Mouse (Mus musculus) neutrophil, adult 5-6 weeks (primary cell): Measurements from ENCODE around the gene Ccr1l1. TPM values are rescaled to one million over a fixed set of nuclear protein-coding genes. Genes with fewer than 3 reads are reported as not detected.

Source experiments
- ATAC-seq: fragments of 151-379, 151-347 bp; 2 replicates; pipeline ENCODE4 v1.8.0; 2017; ENCODE audit warnings: mild to moderate bottlenecking, moderate TSS enrichment; ENCODE audit not compliant: insufficient number of reproducible peaks, poor library complexity, low FRiP score, severe bottlenecking; ENCODE audit errors: extremely low read depth
- total RNA-seq: library from RNA; stranded (forward); fragments of 200-1000 nt; gene quantifications from 2 replicates; pipeline ENCODE4 v1.2.3, GENCODE M21; 2017

Gene Ccr1l1
- total RNA-seq, 1 experiment from 2014 or later: 1.2 TPM

DNA sequence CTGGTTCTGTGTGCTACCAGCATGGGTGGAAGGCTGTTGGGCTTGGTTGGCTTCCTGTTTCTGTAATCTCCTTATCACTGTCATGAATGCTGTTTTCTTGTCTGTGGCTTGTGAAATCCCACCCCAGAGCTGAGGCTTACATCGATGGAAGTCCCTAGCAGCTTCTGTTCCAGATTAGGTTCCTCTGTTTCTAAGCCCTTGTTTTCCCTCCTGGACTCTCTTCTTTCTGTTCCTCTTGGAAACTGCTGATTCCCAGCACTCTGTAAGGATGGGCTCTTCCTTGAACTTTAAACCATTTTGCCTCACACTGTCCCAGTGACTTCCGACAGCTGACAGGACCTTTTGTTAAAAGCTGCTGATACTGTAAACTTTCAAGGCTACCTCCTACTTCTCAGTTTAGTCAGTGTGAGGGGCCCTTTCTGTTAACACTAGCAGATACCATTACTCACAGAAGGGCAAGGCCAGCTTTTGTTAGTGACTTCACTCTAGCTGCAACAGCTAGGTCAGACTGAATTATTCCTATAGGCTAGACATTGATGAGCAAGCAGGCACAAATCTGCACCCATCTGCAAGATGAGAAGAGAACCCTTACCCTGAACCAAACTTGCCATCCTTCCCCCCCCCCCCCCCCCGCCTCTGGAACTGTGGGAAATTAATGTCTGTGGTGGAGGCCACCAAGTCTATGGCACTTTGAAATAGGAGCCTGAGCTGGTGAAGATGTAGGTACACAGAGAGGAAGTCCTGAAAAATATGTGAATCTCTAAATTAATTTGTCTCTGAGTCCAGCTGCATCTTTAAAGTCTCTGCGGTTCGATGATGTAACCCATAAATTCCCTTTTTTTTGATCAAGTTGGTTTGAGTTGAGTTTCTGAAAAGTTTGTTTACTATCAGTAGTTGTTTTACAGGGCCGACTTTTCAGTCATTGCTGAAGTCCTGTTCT is 46.2 kb downstream of the Ccr1l1 start:
- ATAC-seq: 0 out of 2 replicates have a peak, but pooled peaks have one; percentile 14

GRCm38 (mm10) chr9:123930926-123931325 is 47.3 kb downstream of the Ccr1l1 start:
- ATAC-seq: no peak

DNA sequence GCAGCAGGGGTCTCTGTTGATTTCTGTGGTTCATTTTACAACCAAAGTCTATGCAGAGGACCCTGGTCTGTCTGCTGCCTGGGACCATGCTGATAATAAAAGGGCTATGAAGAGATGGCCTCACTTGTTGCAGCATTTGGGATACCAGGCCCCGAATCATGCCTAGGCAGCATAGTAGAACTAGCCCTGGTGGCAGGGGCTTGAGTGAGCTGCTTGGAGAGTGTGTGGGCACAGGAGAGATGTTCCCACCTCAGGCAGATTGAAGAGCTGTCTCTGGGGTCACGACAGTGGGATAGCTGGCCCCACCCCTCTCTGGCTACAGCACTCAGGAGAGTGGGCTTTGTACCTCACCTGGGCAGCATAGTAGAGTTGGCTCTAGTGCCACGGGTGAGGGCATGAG is 47.7 kb downstream of the Ccr1l1 start:
- no peak for ATAC-seq

- no peak for ATAC-seq
These were observed 48.3 kb downstream of the Ccr1l1 start for GRCm38 (mm10) chr9:123929936-123930335.

GRCm38 (mm10) chr9:123928759-123929246 is 49.4 kb downstream of the Ccr1l1 start:
- peak; percentile 40 for ATAC-seq

DNA sequence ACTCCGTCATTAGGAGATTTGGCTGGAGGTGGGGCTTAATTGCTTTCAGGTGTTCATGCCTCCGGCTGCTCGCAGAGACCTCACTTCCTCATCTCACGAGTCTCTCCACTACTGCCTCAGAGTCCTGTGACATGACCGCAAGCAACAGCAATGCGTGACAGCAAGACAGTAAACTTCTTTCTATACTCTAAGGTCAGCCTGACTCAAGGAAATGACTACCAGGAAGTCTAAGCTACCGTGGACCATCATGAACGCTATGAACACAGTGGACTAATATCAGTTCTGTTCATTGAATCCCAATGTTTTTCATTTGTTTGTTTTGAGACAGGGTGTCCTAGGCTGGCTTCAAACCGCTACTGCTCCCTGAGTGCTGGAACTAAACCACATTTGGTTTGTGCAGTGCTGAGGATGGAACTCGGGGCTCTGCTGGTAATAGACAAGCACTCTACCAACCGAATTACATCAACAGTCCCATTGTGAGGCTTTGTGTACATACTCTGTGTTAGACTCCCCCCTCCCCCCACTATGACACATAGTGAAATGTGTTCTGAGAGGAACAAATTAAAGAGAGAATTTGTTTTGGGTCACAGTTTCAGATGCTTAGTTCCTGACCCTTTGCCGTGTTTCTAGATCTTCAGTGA is 50.0 kb downstream of the Ccr1l1 start:
- peak; percentile 53 for ATAC-seq

GRCm38 (mm10) chr9:123927281-123927960 is 50.8 kb downstream of the Ccr1l1 start:
- no peak for ATAC-seq

Other genes starting within 250 kb of the Ccr1l1 start
- gene Cxcr6, start 171.9 kb downstream of the Ccr1l1 start, total RNA-seq: 5.1 and 6.0 TPM in 2 replicates
- 33.2 and 36.3 TPM in 2 replicates for gene Fyco1, start 126.5 kb downstream of the Ccr1l1 start, total RNA-seq
- gene Xcr1, start 116.4 kb downstream of the Ccr1l1 start, total RNA-seq: 0.12 TPM in 1 of 2 replicates, not detected in the other
- gene Ccr1, start 9.7 kb downstream of the Ccr1l1 start, total RNA-seq: 360 and 362 TPM in 2 replicates
- gene Ccr3, start 43.6 kb upstream of the Ccr1l1 start, total RNA-seq: 10.1 and 10.7 TPM in 2 replicates
- 62.9 and 70.1 TPM in 2 replicates for gene Ccr2, start 123.5 kb upstream of the Ccr1l1 start, total RNA-seq
- 0.70 and 1.5 TPM in 2 replicates for gene Ccr5, start 143.1 kb upstream of the Ccr1l1 start, total RNA-seq